Mouse (Mus musculus) spleen, adult 2 months (tissue): ENCODE data around the gene Mettl7a2.
"Not testable (repeated sequence)": the region's sequence is repeated elsewhere in the genome, so short reads cannot be mapped to it uniquely, and the experiment has no call there.

ENCODE experiments used
- CTCF ChIP-seq: fragments of 200-500 bp; IDR thresholded peaks from 2 replicates; pipeline ENCODE4 v1.5.1; 2011; ENCODE audit warnings: mild to moderate bottlenecking, inconsistent platforms; ENCODE audit not compliant: insufficient read depth, insufficient read length, insufficient replicate concordance; ENCODE audit errors: extremely low read depth
- POLR2A ChIP-seq: fragments of 200-500 bp; IDR thresholded peaks from 2 replicates; pipeline ENCODE4 v1.6.1; 2011; ENCODE audit warnings: low read depth, low read length, inconsistent platforms

DNA sequence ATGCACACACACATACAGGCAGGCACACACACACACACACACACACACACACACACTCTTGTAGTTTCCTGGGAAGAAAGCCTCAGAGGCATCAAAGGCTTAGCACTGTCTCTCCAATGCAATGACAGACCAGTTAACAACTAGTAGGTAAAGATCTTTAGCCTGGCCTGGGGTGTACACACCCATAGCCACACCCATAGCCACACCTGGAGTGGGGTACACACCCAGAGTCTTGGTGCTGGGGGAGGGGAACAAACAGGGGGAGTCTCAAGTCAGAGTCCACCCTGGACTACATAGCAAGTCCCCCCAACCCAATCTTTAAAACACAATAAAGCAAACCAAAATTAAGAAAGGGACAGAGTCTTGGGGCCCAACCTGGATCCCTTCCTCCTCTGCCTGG is 15.7 kb upstream of the Mettl7a2 start:
- not testable (repeated sequence) for TF ChIP-seq CTCF, POLR2A
